Mouse (Mus musculus) spleen, postnatal 14 days (tissue): ENCODE data around the gene Fyco1.
"Not testable (repeated sequence)": the region's sequence is repeated elsewhere in the genome, so short reads cannot be mapped to it uniquely, and the experiment has no call there.

Experiments used
- DNase-seq, 2 experiments: peaks; one replicate each; pipeline ENCODE4 v3.0.0; 2021 to 2022; ENCODE audit warnings: low spot score in 2 of 2

The Fyco1 gene

GRCm38 (mm10) chr9:123814821-123815220 is 36.9 kb downstream of the Fyco1 start:
- DNase-seq = no peak

- DNase-seq = no peak
Measured at GRCm38 (mm10) chr9:123814326-123814725, 37.4 kb downstream of the Fyco1 start.

DNA sequence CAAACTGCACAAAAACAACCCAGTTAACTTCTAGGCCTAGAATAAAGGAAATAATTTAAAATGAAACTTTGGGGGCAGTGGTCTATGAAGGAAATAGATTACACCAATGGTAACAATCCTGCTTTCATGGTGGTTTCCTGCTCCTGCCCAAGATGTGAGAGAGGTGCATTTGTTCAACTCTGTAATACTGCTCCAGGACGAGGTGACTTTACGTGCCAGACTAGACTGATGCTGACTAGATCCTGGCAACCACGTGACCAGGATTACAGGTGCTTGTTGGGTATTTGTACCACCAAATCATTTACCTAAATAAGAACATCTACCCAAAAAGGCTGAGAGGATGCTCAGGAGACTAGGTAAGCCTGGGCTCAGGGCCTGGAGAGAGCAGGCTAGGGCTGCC is 39.9 kb downstream of the Fyco1 start:
- no peak for DNase-seq

DNA sequence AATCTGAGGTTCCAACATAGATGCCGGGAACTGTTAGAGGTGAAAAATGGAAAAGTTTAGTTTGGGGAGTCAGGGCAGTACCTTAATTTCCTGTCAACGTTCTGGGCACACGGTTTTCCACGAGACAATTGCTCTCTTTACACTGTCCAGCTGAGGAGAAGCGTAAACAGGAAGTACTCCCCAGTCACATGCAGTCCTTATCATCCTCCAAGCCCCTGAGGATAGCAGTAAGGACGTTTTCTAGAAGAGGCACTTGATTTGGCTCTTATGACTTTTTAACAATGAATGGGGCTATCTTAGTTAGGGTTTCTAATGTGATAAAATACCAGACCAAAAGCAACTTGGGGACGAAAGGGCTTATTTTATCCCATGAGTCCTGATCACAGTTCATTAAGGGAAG is 43.1 kb downstream of the Fyco1 start:
- DNase-seq = no peak

DNA sequence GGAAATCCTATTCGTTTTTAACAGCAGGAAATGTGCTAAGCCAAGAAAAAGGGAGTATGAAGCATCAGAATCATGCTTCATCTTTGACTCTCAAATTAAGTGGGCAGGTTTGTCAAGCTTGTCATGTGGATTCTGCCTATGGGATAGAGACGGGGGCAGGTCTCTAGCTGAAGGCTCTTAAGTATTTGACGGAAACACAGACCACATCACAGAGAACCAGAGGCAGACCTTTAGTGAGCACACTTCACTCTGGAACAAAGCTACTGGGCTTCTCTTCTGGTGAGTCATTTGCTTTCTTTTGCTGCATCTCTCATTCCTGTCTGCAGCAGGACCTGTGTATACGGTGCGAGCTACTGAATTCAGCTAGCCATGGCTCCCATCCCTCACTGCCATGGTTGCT is 45.4 kb downstream of the Fyco1 start, which contains the start of gene Cxcr6:
Gene Cxcr6 (plus strand): TSS at position 209 of the 400 bp plus-strand sequence.
- DNase-seq = no peak

DNA sequence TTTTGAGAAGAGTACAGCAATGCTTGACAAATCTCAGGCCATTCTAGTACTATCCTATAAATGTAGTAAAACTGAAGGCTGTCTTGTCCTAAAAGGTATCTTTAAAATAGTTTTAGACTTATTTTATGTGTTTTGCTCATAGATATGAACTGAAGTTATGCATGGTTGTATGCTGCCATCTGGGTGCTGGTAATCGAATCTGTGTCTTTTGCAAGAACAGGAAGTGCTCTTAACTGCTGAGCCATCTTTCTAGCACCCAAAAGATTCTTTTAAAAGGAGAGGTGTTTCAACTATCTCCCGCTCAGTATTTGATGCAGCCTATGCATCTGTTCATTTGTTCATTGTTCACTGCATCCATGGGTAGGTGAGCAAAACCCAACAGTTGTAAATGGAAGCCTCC is 46.5 kb downstream of the Fyco1 start:
- DNase-seq = no peak

DNA sequence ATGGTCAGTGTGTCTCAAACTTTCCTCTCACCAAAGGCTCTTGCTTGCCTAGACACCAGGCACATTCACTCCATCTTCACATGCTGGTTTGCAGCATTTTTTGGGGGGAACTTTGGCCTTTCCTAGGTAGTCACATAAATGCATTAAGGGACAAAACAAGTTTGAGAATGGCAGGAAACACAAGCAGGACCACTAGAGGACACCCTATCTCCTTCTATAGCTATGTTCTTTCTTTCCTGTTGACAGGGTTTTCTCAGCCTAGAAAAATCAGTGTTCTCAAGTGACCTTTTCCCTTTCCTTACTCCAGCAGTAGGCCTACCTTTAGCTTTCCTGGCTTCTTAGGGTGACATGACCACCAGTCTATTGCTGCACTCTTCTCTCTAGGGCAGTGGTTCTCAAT is 48.8 kb downstream of the Fyco1 start:
- no peak for DNase-seq

DNA sequence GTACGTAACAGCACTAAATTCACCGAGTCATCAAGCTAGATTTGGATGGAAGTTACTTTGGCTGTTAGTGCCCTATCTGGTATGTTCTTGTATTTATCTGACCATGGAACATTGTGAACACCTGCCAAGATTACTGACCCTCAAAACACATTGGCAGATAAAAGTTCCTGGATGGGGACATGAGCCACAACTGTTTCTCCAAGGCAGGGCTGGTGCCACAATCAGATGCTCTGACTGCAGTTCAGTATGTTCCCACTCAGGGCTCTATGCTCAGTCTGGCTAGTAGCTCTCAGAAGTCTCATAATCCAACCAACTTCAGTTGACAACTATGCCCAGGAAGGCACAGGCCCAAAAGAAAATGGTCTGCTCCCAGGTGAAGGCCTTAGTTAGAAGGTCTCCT is 49.3 kb downstream of the Fyco1 start:
- no peak for DNase-seq

DNA sequence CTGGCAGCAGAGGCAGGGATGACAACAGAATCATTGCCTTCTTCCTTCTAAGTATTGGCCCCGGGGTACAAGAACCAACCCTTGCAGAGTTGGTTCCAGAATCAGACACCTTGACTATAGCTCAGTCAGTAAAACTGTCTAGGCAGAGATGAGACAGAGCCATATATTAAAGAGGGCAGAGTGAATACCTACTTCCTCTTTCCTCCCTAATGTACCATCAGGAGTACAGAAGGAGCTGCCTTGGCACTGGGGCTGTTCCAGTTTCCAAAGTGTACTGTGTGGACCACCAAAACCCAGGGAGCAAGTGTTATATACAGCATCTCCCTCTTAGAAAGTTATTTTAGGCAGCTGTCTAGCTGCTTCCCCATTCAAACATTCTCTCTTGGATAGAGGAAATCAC is 50.2 kb downstream of the Fyco1 start:
- no peak for DNase-seq

GRCm38 (mm10) chr9:123796174-123796573 is 55.5 kb downstream of the Fyco1 start:
- peak in 1 of 2 experiments; percentile 41 for DNase-seq

DNA sequence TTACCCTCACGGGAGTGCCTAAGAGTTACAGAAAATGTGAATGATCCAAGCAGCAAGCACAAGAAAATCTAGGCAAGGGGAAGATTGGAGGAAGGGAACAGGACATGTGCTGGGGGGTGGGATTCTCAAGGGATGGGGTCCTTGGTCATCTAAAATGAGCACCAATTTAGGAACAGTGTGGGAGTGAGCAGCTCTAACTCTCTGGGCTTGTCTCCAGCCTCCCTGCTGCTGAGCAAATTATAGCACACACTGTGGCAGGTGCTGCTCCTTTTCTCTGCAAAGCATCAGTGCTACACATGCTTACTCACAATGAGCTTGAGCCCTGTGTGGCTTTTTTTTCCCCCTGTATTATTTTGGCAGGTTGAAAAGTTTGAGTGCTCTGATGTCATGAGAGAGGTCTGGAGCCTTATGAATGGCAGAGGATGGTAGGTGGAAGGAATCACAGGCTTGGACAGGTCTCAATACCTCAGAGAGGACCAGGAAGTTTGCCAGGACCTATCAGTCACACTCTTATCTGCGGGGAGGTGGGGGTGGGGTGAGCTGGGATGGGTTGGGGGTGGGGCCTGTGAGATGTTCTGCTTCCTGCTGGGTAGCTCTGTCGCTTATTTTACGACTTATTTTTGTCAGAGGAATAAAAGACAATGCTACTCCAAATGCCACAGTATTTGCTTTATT is 62.7 kb downstream of the Fyco1 start:
- DNase-seq = no peak

DNA sequence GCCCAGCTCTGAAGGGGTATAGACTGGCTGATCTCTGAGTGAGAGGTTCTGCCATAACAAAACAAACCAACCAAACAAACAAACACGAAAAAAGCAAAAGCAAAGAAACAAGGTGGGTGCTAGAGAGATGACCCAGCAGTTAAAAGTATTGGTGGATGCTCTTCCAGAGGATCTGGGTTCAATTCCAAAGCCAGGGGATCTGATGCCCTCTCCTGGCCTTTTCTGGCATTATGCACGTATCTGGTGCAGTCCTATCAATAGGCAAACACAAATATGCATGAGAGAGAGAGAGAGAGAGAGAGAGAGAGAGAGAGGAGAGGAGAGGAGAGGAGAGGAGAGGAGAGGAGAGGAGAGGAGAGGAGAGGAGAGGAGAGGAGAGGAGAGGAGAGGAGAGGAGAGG is 78.4 kb downstream of the Fyco1 start:
- peak in 1 of 2 experiments; percentile 20 for DNase-seq

GRCm38 (mm10) chr9:123769532-123769931 is 82.2 kb downstream of the Fyco1 start:
- DNase-seq = no peak

- DNase-seq = no peak
Measured at GRCm38 (mm10) chr9:123768443-123768842, 83.3 kb downstream of the Fyco1 start.

DNA sequence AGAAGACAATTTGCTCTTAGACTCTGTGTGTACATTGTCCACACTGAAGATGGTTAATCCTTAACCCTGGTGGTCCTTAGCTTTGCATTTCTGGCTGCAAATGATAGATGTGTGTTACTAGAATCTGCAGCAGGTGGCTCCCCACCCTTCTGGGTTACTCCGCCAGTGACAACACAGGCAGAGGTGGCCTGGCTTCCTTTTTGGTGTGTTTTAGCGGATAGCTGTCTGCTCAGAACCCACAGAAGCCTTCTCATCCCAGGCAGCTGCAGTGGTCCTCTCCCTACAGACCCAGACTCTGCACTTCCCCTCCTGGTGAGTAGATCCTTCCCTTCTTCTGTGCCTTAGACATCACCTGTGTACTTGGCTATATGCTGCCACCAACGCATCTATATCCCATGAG is 84.7 kb downstream of the Fyco1 start:
- no peak for DNase-seq

GRCm38 (mm10) chr9:123763771-123764170 is 87.9 kb downstream of the Fyco1 start:
- no peak for DNase-seq

DNA sequence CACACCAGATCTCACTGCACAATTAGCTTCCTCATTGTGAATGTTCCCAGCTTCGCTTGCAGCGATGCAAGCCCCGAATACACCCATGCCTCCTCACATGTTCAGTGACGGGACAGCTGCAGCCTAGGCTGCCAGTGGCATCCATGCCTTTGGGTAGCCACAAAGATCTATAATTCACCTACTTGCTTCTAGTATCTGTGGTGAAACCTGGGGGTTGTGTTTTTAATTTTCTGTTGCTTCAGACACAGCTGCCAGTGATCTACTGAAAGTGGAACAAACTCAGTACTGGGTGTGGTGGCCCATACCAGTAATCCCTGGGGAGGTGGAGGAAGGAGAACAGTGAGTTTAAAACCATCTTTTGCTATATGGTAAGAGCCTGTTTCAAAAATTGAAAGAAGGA is 88.8 kb downstream of the Fyco1 start:
- peak in 1 of 2 experiments; percentile 9 for DNase-seq

DNA sequence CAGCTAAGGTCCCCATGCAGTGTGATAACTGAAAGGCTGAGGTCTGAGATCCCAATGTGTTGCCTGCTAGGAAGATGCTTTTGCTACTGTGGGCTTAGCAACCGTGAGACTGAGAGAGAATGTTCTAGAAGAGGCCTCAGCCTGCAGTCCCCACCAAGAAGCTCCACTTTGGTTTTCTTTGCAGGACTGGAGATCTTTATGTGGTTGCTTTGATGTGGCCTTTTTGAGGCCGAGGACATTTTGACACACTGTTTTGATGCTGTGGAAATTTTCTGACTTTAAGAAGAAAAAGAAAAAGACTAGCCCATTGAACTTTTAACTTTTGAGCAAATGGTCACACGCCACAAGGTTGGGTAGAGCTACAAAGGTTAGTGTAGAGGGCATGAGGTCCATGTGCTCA is 90.9 kb downstream of the Fyco1 start:
- DNase-seq = no peak

GRCm38 (mm10) chr9:123758645-123759044 is 93.1 kb downstream of the Fyco1 start:
- DNase-seq = no peak

GRCm38 (mm10) chr9:123758156-123758555 is 93.5 kb downstream of the Fyco1 start:
- no peak for DNase-seq

DNA sequence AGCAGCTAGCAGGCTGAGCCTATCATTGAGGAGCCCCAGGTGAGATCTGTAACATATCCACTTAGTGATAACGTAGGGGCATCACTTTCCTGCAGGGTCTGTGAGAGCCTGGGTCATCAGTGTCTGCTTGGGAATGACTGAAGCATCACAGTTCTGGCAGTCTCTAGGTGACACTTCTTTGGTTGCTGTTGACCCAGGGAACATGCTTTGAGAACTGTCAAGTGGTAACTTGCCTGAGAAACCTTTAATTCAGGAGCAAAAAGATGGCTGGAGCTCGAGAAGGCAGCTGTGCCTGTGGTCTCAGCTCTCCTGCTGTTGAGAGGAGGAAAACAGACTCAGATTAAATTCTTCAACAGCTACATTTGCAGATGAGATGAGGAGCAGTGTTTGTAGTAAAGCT is 94.4 kb downstream of the Fyco1 start:
- no peak for DNase-seq

DNA sequence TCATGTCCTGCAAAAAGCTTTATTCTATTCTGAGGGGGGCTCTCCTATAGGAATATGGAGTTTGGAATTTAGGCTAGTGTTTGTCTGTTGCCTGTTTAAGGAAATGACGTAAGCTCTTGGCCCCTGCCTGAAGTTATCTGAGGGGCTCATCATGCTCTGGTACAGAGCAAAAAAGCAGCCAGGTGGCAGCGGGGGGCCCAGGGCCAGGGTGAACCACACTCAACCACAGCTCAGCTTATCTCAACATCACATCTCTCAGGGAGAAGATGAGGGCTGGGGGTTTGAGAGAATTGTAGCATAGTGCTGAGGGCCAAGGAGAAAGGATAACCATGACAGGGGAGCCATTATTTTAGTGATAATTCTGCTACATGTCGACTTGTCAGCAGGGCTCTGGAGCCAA is 94.9 kb downstream of the Fyco1 start:
- DNase-seq = no peak

DNA sequence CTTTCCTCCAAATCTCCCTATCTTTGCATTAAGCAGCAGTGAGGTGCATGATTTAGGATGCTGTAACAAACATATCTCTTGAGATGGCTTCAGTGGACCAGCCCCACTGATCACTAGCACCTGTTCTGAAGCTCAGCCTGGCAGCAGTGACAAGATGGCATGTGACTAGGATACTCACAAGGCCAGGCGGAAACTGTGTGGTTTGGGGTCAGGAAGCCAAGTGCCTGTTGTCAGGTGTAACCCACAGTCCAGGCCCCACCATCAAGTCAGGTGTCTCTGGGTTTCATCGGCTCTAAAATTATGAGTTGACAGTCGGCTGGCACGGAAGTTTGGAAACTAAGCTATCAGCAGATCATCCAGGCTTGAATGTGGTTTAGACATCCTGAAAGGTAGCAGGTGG is 97.4 kb downstream of the Fyco1 start:
- DNase-seq = peak; percentile 16 to 24

GRCm38 (mm10) chr9:123749687-123750086 is 102.0 kb downstream of the Fyco1 start:
- not testable (repeated sequence) for DNase-seq
